Mouse (Mus musculus): ENCODE results near the gene Ssna1. TPM values are rescaled to one million over a fixed set of nuclear protein-coding genes. Genes with fewer than 3 reads are reported as not detected.

Gene Ssna1
- polyA plus RNA-seq, 1 experiment from 2014 or later = 244 TPM

- Histone ChIP-seq H3K4me3 (no peak overlapping the region), H3K9me3 (no peaks in the 10 kb centered on the region), H3K27me3 (no peaks in the 10 kb centered on the region), H3K4me1 (peaks cover 16% of the 10 kb centered on the region), H3K36me3 (peaks cover 45% of the 10 kb centered on the region), H3K4me2 (no peak overlapping the region), H3K27ac (no peak overlapping the region), H3K9ac (no peak overlapping the region)
- WGBS = 79% methylated on average over 1 of the region's 1 CpGs
- ATAC-seq (ENCODE audit: insufficient number of reproducible peaks, low FRiP score, low TSS enrichment, low read depth) = no peak
Measured at GRCm38 (mm10) chr2:25252331-25252730, 19.9 kb downstream of the Ssna1 start.

- H3K27ac ChIP-seq = no peak within 1 kb of the TSS; the same call in 1 of the 2 replicates
- ATAC-seq (ENCODE audit: insufficient number of reproducible peaks, low FRiP score, low TSS enrichment, low read depth) = no peak
- no peak within 1 kb of the TSS for H3K4me2 ChIP-seq
- 83% methylated on average over 10 of the region's 10 CpGs for WGBS
- peaks cover 15% of the 10 kb centered on the region for H3K4me1 ChIP-seq
- peaks cover 26% of the 10 kb centered on the region for H3K27me3 ChIP-seq
- H3K9me3 ChIP-seq = no peaks in the 10 kb centered on the region
- peaks cover 47% of the 10 kb centered on the region for H3K36me3 ChIP-seq
- no peak within 1 kb of the TSS for H3K4me3 ChIP-seq
- no peak within 1 kb of the TSS for H3K9ac ChIP-seq
Measured at GRCm38 (mm10) chr2:25246183-25247072, 25.8 kb downstream of the Ssna1 start, which contains the start of gene AL732309.1. AL732309.1 (minus strand) TSS chr2:25246863.

GRCm38 (mm10) chr2:25244144-25244543 lies 28.1 kb downstream of the Ssna1 start:
- ATAC-seq (ENCODE audit: insufficient number of reproducible peaks, low FRiP score, low TSS enrichment, low read depth) = no peak
- Histone ChIP-seq H3K27me3 (peaks cover 35% of the 10 kb centered on the region), H3K9ac (no peak overlapping the region), H3K27ac (no peak overlapping the region), H3K9me3 (no peaks in the 10 kb centered on the region), H3K4me3 (no peak overlapping the region), H3K4me2 (no peak overlapping the region), H3K36me3 (peaks cover 29% of the 10 kb centered on the region), H3K4me1 (peaks cover 28% of the 10 kb centered on the region)
- 84% methylated on average over 4 of the region's 4 CpGs for WGBS

- Histone ChIP-seq H3K36me3 (peaks cover 21% of the 10 kb centered on the region), H3K27me3 (peaks cover 35% of the 10 kb centered on the region), H3K4me2 (no peak overlapping the region), H3K9ac (no peak overlapping the region), H3K9me3 (no peaks in the 10 kb centered on the region), H3K4me3 (no peak overlapping the region), H3K27ac (no peak overlapping the region), H3K4me1 (peaks cover 28% of the 10 kb centered on the region)
- ATAC-seq (ENCODE audit: insufficient number of reproducible peaks, low FRiP score, low TSS enrichment, low read depth) = no peak
- WGBS = 75% methylated on average over 8 of the region's 8 CpGs
Measured at GRCm38 (mm10) chr2:25243342-25243741, 28.9 kb downstream of the Ssna1 start.

- Histone ChIP-seq H3K9ac (peak within 1 kb of the TSS; percentile 37; the same call in 1 of the 2 replicates), H3K4me3 (peak within 1 kb of the TSS; percentile 53), H3K36me3 (peaks cover 11% of the 10 kb centered on the region), H3K9me3 (no peaks in the 10 kb centered on the region), H3K4me2 (peak within 1 kb of the TSS; percentile 97), H3K27ac (peak within 1 kb of the TSS; percentile 73), H3K27me3 (peaks cover 35% of the 10 kb centered on the region), H3K4me1 (peaks cover 28% of the 10 kb centered on the region)
- no peak for ATAC-seq (ENCODE audit: insufficient number of reproducible peaks, low FRiP score, low TSS enrichment, low read depth)
- under 1% methylated on average over 40 of the region's 59 CpGs for WGBS
Measured at GRCm38 (mm10) chr2:25242101-25242506, 30.1 kb downstream of the Ssna1 start, which contains the start of the genes Rnf208 and Cysrt1. Rnf208 (plus strand) TSS chr2:25242255. Cysrt1 (minus strand) TSS chr2:25242452.

DNA sequence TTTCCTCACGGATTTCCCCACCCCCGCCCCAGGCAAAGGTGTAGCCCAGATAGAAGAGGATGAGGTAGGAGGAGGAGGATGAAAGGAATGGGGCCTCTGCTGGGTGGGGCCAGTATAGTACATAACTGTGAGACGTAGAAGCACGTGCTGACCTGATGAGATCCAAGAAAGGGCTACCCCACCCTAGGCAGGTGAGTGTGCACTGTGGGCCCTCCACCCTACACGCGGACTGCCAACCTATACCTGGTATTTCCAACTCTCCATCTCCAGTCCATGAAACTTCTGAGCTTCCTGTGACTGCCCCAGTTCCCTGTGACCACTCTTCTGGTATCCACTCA lies 30.8 kb downstream of the Ssna1 start:
- H3K27ac ChIP-seq = no peak overlapping the region; the same call in 1 of the 2 replicates
- 14% methylated on average over 6 of the region's 6 CpGs for WGBS
- H3K9me3 ChIP-seq = no peaks in the 10 kb centered on the region
- H3K4me2 ChIP-seq = peak overlapping the region; percentile 97
- peaks cover 28% of the 10 kb centered on the region for H3K4me1 ChIP-seq
- H3K36me3 ChIP-seq = peaks cover 10% of the 10 kb centered on the region
- peaks cover 36% of the 10 kb centered on the region for H3K27me3 ChIP-seq
- H3K4me3 ChIP-seq = peak overlapping the region; percentile 53
- no peak overlapping the region for H3K9ac ChIP-seq
- no peak for ATAC-seq (ENCODE audit: insufficient number of reproducible peaks, low FRiP score, low TSS enrichment, low read depth)

DNA sequence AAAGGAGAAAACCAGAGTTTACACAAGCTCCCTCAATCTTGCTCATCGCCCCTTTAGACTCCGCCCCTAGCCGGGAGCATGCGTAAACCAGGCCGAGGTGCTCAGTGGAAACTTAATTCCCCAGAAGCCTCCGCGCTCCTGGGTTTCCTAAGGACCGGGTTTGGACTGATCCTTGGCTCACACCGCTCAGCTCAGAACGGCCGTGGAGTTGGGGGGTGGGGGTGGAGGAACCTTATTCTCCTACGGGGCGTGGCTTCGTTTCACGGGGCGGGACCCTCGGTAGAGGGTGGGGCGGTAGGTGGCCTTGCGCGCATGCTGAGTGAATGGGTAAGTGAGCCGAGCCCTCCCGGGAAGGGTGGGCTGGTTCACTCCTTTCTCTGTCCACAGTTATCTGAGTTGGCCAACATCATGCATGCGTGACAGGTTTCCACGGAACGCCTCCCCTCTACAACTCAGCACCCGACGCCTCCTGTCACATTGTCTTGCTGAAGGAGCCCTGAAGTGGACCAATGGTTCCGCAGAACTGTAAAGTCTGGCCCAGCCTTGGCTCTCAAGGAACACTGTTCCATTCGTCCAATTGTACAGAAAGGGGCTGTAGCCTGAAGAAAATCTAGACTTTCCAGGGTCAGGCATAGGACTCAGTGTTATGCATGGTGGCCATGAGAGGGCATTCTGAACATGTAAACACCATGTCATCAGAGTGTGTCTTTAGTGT lies 31.4 kb downstream of the Ssna1 start:
- H3K9ac ChIP-seq = 0 out of 2 replicates have a peak overlapping the region, but pooled peaks have one; percentile 21
- no peaks in the 10 kb centered on the region for H3K9me3 ChIP-seq
- H3K36me3 ChIP-seq = peaks cover 5% of the 10 kb centered on the region
- H3K4me2 ChIP-seq = peak overlapping the region; percentile 97
- peak overlapping the region; percentile 53 for H3K4me3 ChIP-seq
- 1% methylated on average over 29 of the region's 29 CpGs for WGBS
- H3K27me3 ChIP-seq = peaks cover 42% of the 10 kb centered on the region
- H3K4me1 ChIP-seq = peaks cover 28% of the 10 kb centered on the region
- H3K27ac ChIP-seq = peak overlapping the region; percentile 73
- peak; percentile 79 for ATAC-seq (ENCODE audit: insufficient number of reproducible peaks, low FRiP score, low TSS enrichment, low read depth)

GRCm38 (mm10) chr2:25240310-25240709 lies 31.9 kb downstream of the Ssna1 start:
- no peak for ATAC-seq (ENCODE audit: insufficient number of reproducible peaks, low FRiP score, low TSS enrichment, low read depth)
- peaks cover 3% of the 10 kb centered on the region; the same call in 1 of the 2 replicates for H3K36me3 ChIP-seq
- peak overlapping the region; percentile 53 for H3K4me3 ChIP-seq
- H3K9ac ChIP-seq = 0 out of 2 replicates have a peak overlapping the region, but pooled peaks have one; percentile 21
- 53% methylated on average over 8 of the region's 8 CpGs for WGBS
- peaks cover 47% of the 10 kb centered on the region for H3K27me3 ChIP-seq
- H3K4me1 ChIP-seq = peaks cover 28% of the 10 kb centered on the region
- H3K9me3 ChIP-seq = no peaks in the 10 kb centered on the region
- H3K27ac ChIP-seq = peak overlapping the region; percentile 73
- peak overlapping the region; percentile 97 for H3K4me2 ChIP-seq

DNA sequence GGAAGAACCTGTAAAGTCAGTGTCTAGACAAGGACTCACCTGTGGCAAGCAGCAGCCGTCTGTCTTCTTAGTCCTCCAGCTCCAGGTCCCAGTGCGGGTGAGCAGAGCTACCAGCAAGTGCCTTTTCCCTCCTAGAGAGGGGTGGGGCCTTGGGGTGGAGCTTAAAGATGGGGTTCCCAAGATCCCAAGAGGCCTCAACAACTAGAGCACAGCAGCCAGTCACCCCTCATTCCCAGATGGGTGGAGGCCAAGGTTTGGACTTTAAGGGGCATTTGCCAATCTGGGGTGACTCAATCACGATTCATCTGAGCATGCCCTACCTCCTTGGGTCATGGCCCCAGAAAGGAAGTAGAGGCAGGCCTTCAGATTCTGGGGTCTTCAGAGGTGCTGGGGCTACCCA lies 32.5 kb downstream of the Ssna1 start:
- ATAC-seq (ENCODE audit: insufficient number of reproducible peaks, low FRiP score, low TSS enrichment, low read depth) = no peak
- H3K27me3 ChIP-seq = peaks cover 49% of the 10 kb centered on the region
- 80% methylated on average over 3 of the region's 3 CpGs for WGBS

DNA sequence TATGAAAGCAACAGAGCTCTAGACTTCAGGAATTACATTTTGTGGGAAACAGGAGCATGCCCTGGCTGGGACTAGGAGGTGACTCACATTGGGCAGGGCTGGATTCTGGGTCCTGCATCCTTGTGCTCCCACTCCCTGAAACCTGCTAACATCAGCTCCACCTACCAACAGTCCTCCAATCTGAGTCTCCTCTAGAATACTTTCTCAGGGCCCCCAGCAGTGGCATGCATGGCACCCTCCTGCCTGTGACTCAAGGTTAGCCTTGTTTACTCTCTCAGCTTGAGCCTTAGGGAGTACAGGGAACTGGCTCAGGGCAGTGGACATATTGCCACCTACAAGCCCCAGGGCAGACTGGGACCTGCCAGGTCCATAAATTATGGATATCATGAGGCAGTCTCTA lies 34.1 kb downstream of the Ssna1 start:
- Histone ChIP-seq H3K4me2 (no peak overlapping the region), H3K36me3 (no peaks in the 10 kb centered on the region), H3K27me3 (peaks cover 49% of the 10 kb centered on the region), H3K9me3 (no peaks in the 10 kb centered on the region), H3K4me3 (no peak overlapping the region), H3K9ac (no peak overlapping the region), H3K27ac (no peak overlapping the region), H3K4me1 (peaks cover 28% of the 10 kb centered on the region)
- ATAC-seq (ENCODE audit: insufficient number of reproducible peaks, low FRiP score, low TSS enrichment, low read depth) = no peak

More for the DNA sequence above, 32.5 kb downstream of the Ssna1 start:
- H3K36me3 ChIP-seq = no peaks in the 10 kb centered on the region
- H3K4me1 ChIP-seq = peaks cover 28% of the 10 kb centered on the region
- H3K27ac ChIP-seq = no peak overlapping the region
- H3K9me3 ChIP-seq = no peaks in the 10 kb centered on the region
- H3K4me2 ChIP-seq = no peak overlapping the region
- H3K4me3 ChIP-seq = 0 out of 2 replicates have a peak overlapping the region, but pooled peaks have one; percentile 7
- no peak overlapping the region for H3K9ac ChIP-seq

GRCm38 (mm10) chr2:25237522-25237921 lies 34.7 kb downstream of the Ssna1 start:
- 62% methylated on average over 4 of the region's 4 CpGs for WGBS
- Histone ChIP-seq H3K9me3 (no peaks in the 10 kb centered on the region), H3K4me2 (no peak overlapping the region), H3K9ac (no peak overlapping the region), H3K27ac (no peak overlapping the region; the same call in 1 of the 2 replicates), H3K4me3 (no peak overlapping the region), H3K4me1 (peaks cover 24% of the 10 kb centered on the region), H3K36me3 (no peaks in the 10 kb centered on the region), H3K27me3 (peaks cover 48% of the 10 kb centered on the region)
- no peak for ATAC-seq (ENCODE audit: insufficient number of reproducible peaks, low FRiP score, low TSS enrichment, low read depth)

Data from limb, embryonic 15.5 days (tissue).